Mouse (Mus musculus) liver, embryonic 16.5 days (tissue): ENCODE data around the gene Gpr84. TPM values are rescaled to one million over a fixed set of nuclear protein-coding genes. Genes with fewer than 3 reads are reported as not detected.

ENCODE experiments used
- ATAC-seq: fragments of 200-750 bp; cut with Nextera tagmentation; 2 replicates; pipeline ENCODE4 v1.8.0; 2017; ENCODE audit warnings: low read depth, mild to moderate bottlenecking, moderate number of reproducible peaks, moderate library complexity
- H3K27ac ChIP-seq: fragments of 300-500 bp; sonication (generic); 2 replicates; pipeline ENCODE4 v1.5.1; 2014; ENCODE audit warnings: mild to moderate bottlenecking, low read length
- H3K27me3 ChIP-seq: fragments of 300-500 bp; sonication (generic); 2 replicates; pipeline ENCODE4 v1.6.1; 2014; ENCODE audit warnings: low read depth, low read length, mixed read lengths; ENCODE audit not compliant: control insufficient read depth, insufficient read depth
- H3K36me3 ChIP-seq: fragments of 300-500 bp; sonication (generic); 2 replicates; pipeline ENCODE4 v1.6.1; 2014; ENCODE audit warnings: mild to moderate bottlenecking; ENCODE audit not compliant: control insufficient read depth, insufficient read depth
- H3K4me1 ChIP-seq: fragments of 300-500 bp; sonication (generic); 2 replicates; pipeline ENCODE4 v1.6.1; 2014; ENCODE audit warnings: low read depth, low read length, mixed read lengths; ENCODE audit not compliant: control insufficient read depth
- H3K4me2 ChIP-seq: fragments of 300-500 bp; sonication (generic); 2 replicates; pipeline ENCODE4 v1.6.1; 2014; ENCODE audit warnings: low read depth, low read length, mixed read lengths
- H3K4me3 ChIP-seq: fragments of 300-500 bp; sonication (generic); 2 replicates; pipeline ENCODE4 v1.5.1; 2014; ENCODE audit warnings: low read depth, mild to moderate bottlenecking, low read length
- H3K9ac ChIP-seq: fragments of 300-500 bp; sonication (generic); 2 replicates; pipeline ENCODE4 v1.6.1; 2014; ENCODE audit warnings: low read depth, low read length
- H3K9me3 ChIP-seq: fragments of 300-500 bp; sonication (generic); replicated peaks from 2 replicates; pipeline ENCODE4 v1.6.1; 2016; ENCODE audit warnings: low read length; ENCODE audit not compliant: control insufficient read depth
- WGBS: fragments of 180-500 bp; shearing (Covaris S2); extraction: QIAGEN DNeasy Blood & Tissue Kit; methylation state at CpG from one replicate; pipeline ENCODE4 v1.1.7; 2014; ENCODE audit not compliant: insufficient replicate concordance; 5-methylcytosine and 5-hydroxymethylcytosine counted together
- polyA plus RNA-seq: library from polyadenylated mRNA; unstranded; fragments of >200 nt; fragmentation: Nextera tagmentation; extraction: Ambion mirVana; gene quantifications from 2 replicates; pipeline ENCODE4 v1.2.1, GENCODE M21; 2015

The Gpr84 gene
- polyA plus RNA-seq, 1 experiment from 2014 or later: 1.0 TPM

- Histone ChIP-seq H3K4me3 (no peak overlapping the region), H3K9ac (no peak overlapping the region), H3K36me3 (peaks cover 27% of the 10 kb centered on the region), H3K4me2 (no peak overlapping the region), H3K27ac (no peak overlapping the region), H3K27me3 (peaks cover 18% of the 10 kb centered on the region), H3K9me3 (no peaks in the 10 kb centered on the region), H3K4me1 (peaks cover 13% of the 10 kb centered on the region)
- WGBS: 66% methylated on average over 18 of the region's 18 CpGs
- no peak for ATAC-seq
Measured at GRCm38 (mm10) chr15:103300067-103300471, 10.3 kb downstream of the Gpr84 start.

GRCm38 (mm10) chr15:103299644-103300043, 10.8 kb downstream of the Gpr84 start:
- H3K9ac ChIP-seq: no peak overlapping the region
- H3K36me3 ChIP-seq: peaks cover 27% of the 10 kb centered on the region
- ATAC-seq: no peak
- WGBS: 71% methylated on average over 8 of the region's 8 CpGs
- peaks cover 13% of the 10 kb centered on the region for H3K27me3 ChIP-seq
- no peak overlapping the region for H3K27ac ChIP-seq
- no peak overlapping the region for H3K4me3 ChIP-seq
- H3K4me1 ChIP-seq: peaks cover 9% of the 10 kb centered on the region
- H3K4me2 ChIP-seq: no peak overlapping the region
- H3K9me3 ChIP-seq: no peaks in the 10 kb centered on the region

- no peak overlapping the region for H3K4me2 ChIP-seq
- no peaks in the 10 kb centered on the region for H3K9me3 ChIP-seq
- 85% methylated on average over 5 of the region's 5 CpGs for WGBS
- peaks cover 7% of the 10 kb centered on the region for H3K27me3 ChIP-seq
- H3K27ac ChIP-seq: no peak overlapping the region
- 0 out of 2 replicates have a peak, but pooled peaks have one; percentile 39 for ATAC-seq
- H3K9ac ChIP-seq: no peak overlapping the region
- peaks cover 27% of the 10 kb centered on the region for H3K36me3 ChIP-seq
- no peak overlapping the region for H3K4me3 ChIP-seq
- peaks cover 3% of the 10 kb centered on the region; the same call in 1 of the 2 replicates for H3K4me1 ChIP-seq
Measured at GRCm38 (mm10) chr15:103298861-103299616, 11.4 kb downstream of the Gpr84 start.

- no peaks in the 10 kb centered on the region for H3K9me3 ChIP-seq
- H3K9ac ChIP-seq: no peak overlapping the region
- H3K27ac ChIP-seq: no peak overlapping the region
- H3K27me3 ChIP-seq: no peaks in the 10 kb centered on the region; the same call in 1 of the 2 replicates
- no peak overlapping the region for H3K4me2 ChIP-seq
- peaks cover 35% of the 10 kb centered on the region for H3K36me3 ChIP-seq
- 76% methylated on average over 3 of the region's 3 CpGs for WGBS
- peaks cover 2% of the 10 kb centered on the region; the same call in 1 of the 2 replicates for H3K4me1 ChIP-seq
- no peak for ATAC-seq
- no peak overlapping the region for H3K4me3 ChIP-seq
Measured at GRCm38 (mm10) chr15:103298026-103298425, 12.4 kb downstream of the Gpr84 start.

- H3K36me3 ChIP-seq: peaks cover 42% of the 10 kb centered on the region
- H3K9me3 ChIP-seq: no peaks in the 10 kb centered on the region
- 82% methylated on average over 6 of the region's 6 CpGs for WGBS
- no peak overlapping the region for H3K9ac ChIP-seq
- H3K4me3 ChIP-seq: no peak overlapping the region
- no peak overlapping the region for H3K4me2 ChIP-seq
- no peak for ATAC-seq
- no peaks in the 10 kb centered on the region for H3K27me3 ChIP-seq
- H3K4me1 ChIP-seq: peaks cover 2% of the 10 kb centered on the region; the same call in 1 of the 2 replicates
- no peak overlapping the region for H3K27ac ChIP-seq
Measured at GRCm38 (mm10) chr15:103297313-103297712, 13.1 kb downstream of the Gpr84 start.

- Histone ChIP-seq H3K4me3 (no peak overlapping the region), H3K9ac (no peak overlapping the region), H3K36me3 (peaks cover 57% of the 10 kb centered on the region), H3K9me3 (no peaks in the 10 kb centered on the region), H3K4me1 (peaks cover 2% of the 10 kb centered on the region; the same call in 1 of the 2 replicates), H3K4me2 (no peak overlapping the region), H3K27ac (no peak overlapping the region), H3K27me3 (no peaks in the 10 kb centered on the region)
- no peak for ATAC-seq
- 39% methylated on average over 5 of the region's 5 CpGs for WGBS
Measured at GRCm38 (mm10) chr15:103295851-103296250, 14.6 kb downstream of the Gpr84 start.

GRCm38 (mm10) chr15:103294649-103295048, 15.8 kb downstream of the Gpr84 start:
- Histone ChIP-seq H3K27ac (no peak overlapping the region), H3K9ac (no peak overlapping the region), H3K4me2 (no peak overlapping the region), H3K4me3 (no peak overlapping the region), H3K9me3 (no peaks in the 10 kb centered on the region), H3K4me1 (no peaks in the 10 kb centered on the region), H3K27me3 (no peaks in the 10 kb centered on the region), H3K36me3 (peaks cover 65% of the 10 kb centered on the region)
- no peak for ATAC-seq
- 85% methylated on average over 2 of the region's 2 CpGs for WGBS

GRCm38 (mm10) chr15:103293375-103293774, 17.0 kb downstream of the Gpr84 start:
- Histone ChIP-seq H3K4me2 (no peak overlapping the region), H3K4me1 (no peaks in the 10 kb centered on the region), H3K4me3 (no peak overlapping the region), H3K36me3 (peaks cover 69% of the 10 kb centered on the region), H3K27me3 (no peaks in the 10 kb centered on the region), H3K9ac (no peak overlapping the region), H3K9me3 (no peaks in the 10 kb centered on the region), H3K27ac (no peak overlapping the region)
- WGBS: 91% methylated on average over 2 of the region's 2 CpGs
- ATAC-seq: no peak

- no peak for ATAC-seq
- WGBS: 90% methylated on average over 4 of the region's 4 CpGs
- Histone ChIP-seq H3K27me3 (no peaks in the 10 kb centered on the region), H3K9ac (no peak overlapping the region), H3K4me1 (no peaks in the 10 kb centered on the region), H3K4me2 (no peak overlapping the region), H3K27ac (no peak overlapping the region), H3K36me3 (peaks cover 67% of the 10 kb centered on the region), H3K9me3 (no peaks in the 10 kb centered on the region), H3K4me3 (no peak overlapping the region)
Measured at GRCm38 (mm10) chr15:103292673-103293345, 17.6 kb downstream of the Gpr84 start.
